Mouse (Mus musculus): ENCODE data around the gene Unc80.

DNA sequence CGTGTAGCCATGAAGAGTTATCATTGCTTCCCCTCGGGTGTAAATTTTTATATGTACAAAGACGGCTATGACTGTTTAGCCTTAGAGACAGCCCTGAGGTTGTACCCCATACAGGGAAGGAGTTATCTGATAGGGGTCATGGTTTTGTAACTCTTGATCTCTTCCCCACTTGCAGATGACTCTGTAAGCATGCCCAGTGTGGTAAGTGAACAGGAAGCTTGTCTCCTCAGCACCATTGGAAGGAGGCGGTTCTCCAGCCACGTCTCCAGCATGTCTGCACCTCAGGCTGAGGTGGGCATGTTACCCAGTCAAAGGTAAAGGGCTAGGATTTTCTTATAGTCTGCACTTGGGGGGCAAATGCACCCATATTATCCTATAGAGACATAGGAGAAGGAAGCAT, 214.8 kb downstream of the Unc80 start:
- TF ChIP-seq MAFK (IDR thresholded peaks at IDR 0.05; ENCODE audit: insufficient read depth, low read depth, low read length) (no peak), ZC3H11A (IDR thresholded peaks at IDR 0.05; ENCODE audit: borderline replicate concordance, low read depth, low read length) (no peak), CHD2 (IDR thresholded peaks at IDR 0.05; ENCODE audit: low read depth, low read length) (no peak)
